Mouse (Mus musculus): ENCODE measurements at regions not wholly inside any gene's neighbourhood (a gene's known extent, or its start where the extent isn't known, plus 50 kb on each side); places are given as distances from the start of the nearest gene placed in this dataset.

DNA sequence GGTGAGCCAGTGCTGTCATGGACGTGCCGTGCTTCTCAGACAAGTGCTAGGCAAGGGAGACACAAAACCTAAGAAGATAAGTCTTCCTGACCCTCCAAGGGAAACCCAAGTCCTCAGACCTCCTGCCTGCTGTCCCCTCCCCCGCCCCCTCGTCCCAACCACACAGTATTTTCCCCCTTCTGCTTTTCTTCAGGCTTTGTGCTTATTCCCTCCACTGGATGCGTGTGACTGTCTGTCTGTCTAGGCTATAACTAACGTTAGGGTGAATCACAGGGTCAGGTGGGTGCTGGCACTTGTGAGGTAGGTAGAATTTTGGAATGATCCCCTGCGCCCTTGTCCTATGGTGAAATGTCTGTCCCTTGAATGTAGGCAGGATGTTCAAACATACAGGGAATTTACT, 322.9 kb downstream of the Zfp706 start:
- WGBS = 66% methylated on average over 7 of the region's 7 CpGs
- ATAC-seq (ENCODE audit: insufficient number of reproducible peaks, insufficient read depth, low FRiP score, low read depth) = no peak
- Histone ChIP-seq H3K4me1 (ENCODE audit: control insufficient read depth, insufficient read depth, low read length) (0 out of 2 replicates have a peak, but pooled peaks cover 3% of the 10 kb centered on the region), H3K27ac (ENCODE audit: low read length) (no peak overlapping the region), H3K36me3 (ENCODE audit: control insufficient read depth, insufficient read depth, low read length) (no peaks in the 10 kb centered on the region), H3K9ac (replicated peaks; ENCODE audit: low read depth, low read length) (no peak overlapping the region), H3K9me3 (ENCODE audit: control insufficient read depth, low read depth, low read length) (no peaks in the 10 kb centered on the region), H3K4me3 (ENCODE audit: low read depth, low read length) (no peak overlapping the region), H3K27me3 (ENCODE audit: control insufficient read depth, insufficient read depth, low read length) (no peaks in the 10 kb centered on the region), H3K4me2 (replicated peaks; ENCODE audit: low read depth, low read length) (no peak overlapping the region)

DNA sequence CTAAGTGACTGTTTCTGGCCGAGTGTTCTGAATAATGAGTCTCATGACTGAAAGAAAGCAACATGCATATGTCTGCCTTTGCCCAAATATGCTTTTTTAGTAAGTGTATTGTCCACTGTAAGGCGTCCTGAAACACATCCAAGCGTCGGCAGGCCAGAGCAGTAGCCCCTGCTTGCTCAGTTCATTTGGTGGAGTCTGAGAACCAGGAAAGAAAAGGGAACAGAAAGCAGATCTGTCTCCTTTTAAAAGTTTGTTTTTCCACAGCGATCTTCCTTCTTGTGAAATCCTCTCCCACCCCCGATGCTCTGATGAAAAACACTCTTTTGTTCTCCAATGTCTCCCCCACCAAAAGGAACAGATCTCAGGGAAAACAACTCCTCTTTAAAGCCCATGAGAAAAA, 324.7 kb downstream of the Zfp706 start:
- no peaks in the 10 kb centered on the region for H3K36me3 ChIP-seq (ENCODE audit: control insufficient read depth, insufficient read depth, low read length)
- no peak overlapping the region for H3K9ac ChIP-seq (replicated peaks; ENCODE audit: low read depth, low read length)
- H3K27ac ChIP-seq (ENCODE audit: low read length) = no peak overlapping the region
- H3K9me3 ChIP-seq (ENCODE audit: control insufficient read depth, low read depth, low read length) = no peaks in the 10 kb centered on the region
- no peak for ATAC-seq (ENCODE audit: insufficient number of reproducible peaks, insufficient read depth, low FRiP score, low read depth)
- H3K4me2 ChIP-seq (replicated peaks; ENCODE audit: low read depth, low read length) = no peak overlapping the region
- 56% methylated on average over 6 of the region's 6 CpGs for WGBS
- H3K27me3 ChIP-seq (ENCODE audit: control insufficient read depth, insufficient read depth, low read length) = no peaks in the 10 kb centered on the region
- H3K4me1 ChIP-seq (ENCODE audit: control insufficient read depth, insufficient read depth, low read length) = no peaks in the 10 kb centered on the region
- H3K4me3 ChIP-seq (ENCODE audit: low read depth, low read length) = no peak overlapping the region

- ATAC-seq (ENCODE audit: insufficient number of reproducible peaks, insufficient read depth, low FRiP score, low read depth) = no peak
- H3K4me1 ChIP-seq (ENCODE audit: control insufficient read depth, insufficient read depth, low read length) = no peaks in the 10 kb centered on the region
- H3K27me3 ChIP-seq (ENCODE audit: control insufficient read depth, insufficient read depth, low read length) = no peaks in the 10 kb centered on the region
- H3K4me2 ChIP-seq (replicated peaks; ENCODE audit: low read depth, low read length) = no peak overlapping the region
- no peak overlapping the region for H3K9ac ChIP-seq (replicated peaks; ENCODE audit: low read depth, low read length)
- WGBS = 64% methylated on average over 5 of the region's 5 CpGs
- H3K9me3 ChIP-seq (ENCODE audit: control insufficient read depth, low read depth, low read length) = no peaks in the 10 kb centered on the region
- no peaks in the 10 kb centered on the region for H3K36me3 ChIP-seq (ENCODE audit: control insufficient read depth, insufficient read depth, low read length)
- H3K27ac ChIP-seq (ENCODE audit: low read length) = no peak overlapping the region
- H3K4me3 ChIP-seq (ENCODE audit: low read depth, low read length) = no peak overlapping the region
Observed at GRCm38 (mm10) chr15:36682159-36682558, 325.4 kb downstream of the Zfp706 start.

DNA sequence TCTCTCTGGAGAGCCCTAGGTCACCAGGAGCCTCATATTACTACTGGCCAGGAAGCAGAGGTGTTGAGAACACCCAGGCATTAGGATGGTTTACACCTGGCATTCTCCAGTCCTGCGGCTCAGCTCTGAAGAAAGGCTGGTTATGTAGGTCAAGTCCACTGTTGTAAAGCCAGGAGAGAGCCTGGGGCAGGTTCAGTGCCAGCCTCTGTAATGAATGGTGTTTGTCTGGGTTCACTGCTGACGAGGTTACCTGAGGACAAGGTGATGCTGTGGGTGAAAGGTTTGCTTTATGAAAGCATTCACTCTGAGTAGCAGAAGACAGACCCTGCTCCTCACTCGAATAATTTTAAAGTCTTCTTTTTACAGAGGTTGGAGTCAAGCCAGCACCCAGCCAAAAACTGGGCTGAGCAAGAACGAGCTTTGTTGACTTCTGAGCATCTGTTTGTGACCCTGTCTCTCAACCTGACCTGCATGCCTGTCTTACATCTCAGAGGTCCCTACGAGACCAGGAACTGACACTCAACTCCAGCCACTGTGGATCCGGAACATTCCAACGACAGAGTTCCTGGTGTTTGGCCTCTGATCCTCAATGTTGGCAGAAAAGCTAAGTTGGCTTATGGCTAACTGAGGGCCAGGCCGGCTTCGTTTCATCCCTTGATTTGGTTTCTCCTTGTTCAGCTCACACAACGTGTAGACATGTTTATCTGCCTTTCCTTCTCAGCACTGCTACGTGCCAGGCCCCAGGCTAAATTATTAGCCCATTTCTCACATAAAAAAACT, 327.0 kb downstream of the Zfp706 start:
- Histone ChIP-seq H3K9ac (replicated peaks; ENCODE audit: low read depth, low read length) (no peak overlapping the region), H3K4me2 (replicated peaks; ENCODE audit: low read depth, low read length) (no peak overlapping the region), H3K4me3 (ENCODE audit: low read depth, low read length) (no peak overlapping the region), H3K27me3 (ENCODE audit: control insufficient read depth, insufficient read depth, low read length) (no peaks in the 10 kb centered on the region), H3K9me3 (ENCODE audit: control insufficient read depth, low read depth, low read length) (no peaks in the 10 kb centered on the region), H3K4me1 (ENCODE audit: control insufficient read depth, insufficient read depth, low read length) (no peaks in the 10 kb centered on the region), H3K27ac (ENCODE audit: low read length) (no peak overlapping the region), H3K36me3 (ENCODE audit: control insufficient read depth, insufficient read depth, low read length) (no peaks in the 10 kb centered on the region)
- ATAC-seq (ENCODE audit: insufficient number of reproducible peaks, insufficient read depth, low FRiP score, low read depth) = no peak
- 73% methylated on average over 11 of the region's 11 CpGs for WGBS

DNA sequence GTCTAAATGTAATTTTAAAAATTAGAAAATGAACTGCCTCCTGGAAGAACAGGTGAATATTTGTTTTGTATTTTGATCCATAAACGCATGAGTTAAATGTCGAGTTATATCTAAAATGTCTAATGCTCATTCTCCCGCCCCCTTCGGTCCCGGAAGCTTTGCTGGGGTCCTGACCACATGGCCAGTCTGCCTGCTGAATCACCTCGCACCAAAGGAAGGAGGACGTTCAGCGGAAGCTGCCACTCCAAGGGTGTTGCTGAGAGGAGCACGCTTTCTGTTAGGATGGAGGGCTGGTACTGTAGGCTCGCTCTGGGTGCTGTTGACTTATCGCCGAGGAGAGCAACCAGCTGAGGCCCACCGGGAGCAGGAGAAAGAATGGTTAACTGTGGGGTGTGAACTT, 328.0 kb downstream of the Zfp706 start:
- Histone ChIP-seq H3K27me3 (ENCODE audit: control insufficient read depth, insufficient read depth, low read length) (no peaks in the 10 kb centered on the region), H3K36me3 (ENCODE audit: control insufficient read depth, insufficient read depth, low read length) (no peaks in the 10 kb centered on the region), H3K9ac (replicated peaks; ENCODE audit: low read depth, low read length) (no peak overlapping the region), H3K4me1 (ENCODE audit: control insufficient read depth, insufficient read depth, low read length) (no peaks in the 10 kb centered on the region), H3K9me3 (ENCODE audit: control insufficient read depth, low read depth, low read length) (no peaks in the 10 kb centered on the region), H3K4me2 (replicated peaks; ENCODE audit: low read depth, low read length) (no peak overlapping the region), H3K27ac (ENCODE audit: low read length) (no peak overlapping the region), H3K4me3 (ENCODE audit: low read depth, low read length) (no peak overlapping the region)
- 80% methylated on average over 13 of the region's 13 CpGs for WGBS
- ATAC-seq (ENCODE audit: insufficient number of reproducible peaks, insufficient read depth, low FRiP score, low read depth) = no peak

GRCm38 (mm10) chr15:36669748-36670147, 337.8 kb downstream of the Zfp706 start:
- 23% methylated on average over 12 of the region's 12 CpGs for WGBS
- Histone ChIP-seq H3K4me1 (ENCODE audit: control insufficient read depth, insufficient read depth, low read length) (0 out of 2 replicates have a peak, but pooled peaks cover 4% of the 10 kb centered on the region), H3K27ac (ENCODE audit: low read length) (no peak overlapping the region), H3K4me3 (ENCODE audit: low read depth, low read length) (no peak overlapping the region), H3K4me2 (replicated peaks; ENCODE audit: low read depth, low read length) (peak overlapping the region; percentile 16; the same call in 1 of the 2 replicates), H3K36me3 (ENCODE audit: control insufficient read depth, insufficient read depth, low read length) (no peaks in the 10 kb centered on the region), H3K9me3 (ENCODE audit: control insufficient read depth, low read depth, low read length) (no peaks in the 10 kb centered on the region), H3K27me3 (ENCODE audit: control insufficient read depth, insufficient read depth, low read length) (no peaks in the 10 kb centered on the region), H3K9ac (replicated peaks; ENCODE audit: low read depth, low read length) (no peak overlapping the region)
- no peak for ATAC-seq (ENCODE audit: insufficient number of reproducible peaks, insufficient read depth, low FRiP score, low read depth)

DNA sequence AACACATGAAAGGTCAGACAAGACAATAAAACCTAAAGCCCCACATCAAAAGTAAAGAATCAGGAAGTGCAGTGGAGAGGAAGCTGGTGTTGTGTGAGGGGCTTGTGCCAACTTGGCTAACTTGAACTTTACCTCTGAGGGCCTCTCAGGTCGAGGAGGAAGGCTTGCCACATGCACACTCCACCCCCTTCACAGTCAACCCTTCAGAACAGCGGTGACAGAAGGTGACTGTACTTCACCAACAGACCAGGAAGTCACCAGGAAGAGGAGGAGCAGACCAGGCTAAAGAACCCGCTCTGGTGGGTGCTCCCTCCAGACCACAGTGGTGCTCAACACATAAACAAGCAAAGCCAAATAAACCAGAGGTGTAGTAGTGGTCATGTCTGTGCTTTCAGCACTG, 341.0 kb downstream of the Zfp706 start:
- Histone ChIP-seq H3K4me2 (replicated peaks; ENCODE audit: low read depth, low read length) (no peak overlapping the region), H3K9ac (replicated peaks; ENCODE audit: low read depth, low read length) (no peak overlapping the region), H3K9me3 (ENCODE audit: control insufficient read depth, low read depth, low read length) (no peaks in the 10 kb centered on the region), H3K4me3 (ENCODE audit: low read depth, low read length) (no peak overlapping the region), H3K27me3 (ENCODE audit: control insufficient read depth, insufficient read depth, low read length) (no peaks in the 10 kb centered on the region), H3K4me1 (ENCODE audit: control insufficient read depth, insufficient read depth, low read length) (0 out of 2 replicates have a peak, but pooled peaks cover 4% of the 10 kb centered on the region), H3K27ac (ENCODE audit: low read length) (no peak overlapping the region), H3K36me3 (ENCODE audit: control insufficient read depth, insufficient read depth, low read length) (no peaks in the 10 kb centered on the region)
- no peak for ATAC-seq (ENCODE audit: insufficient number of reproducible peaks, insufficient read depth, low FRiP score, low read depth)
- 53% methylated on average over 3 of the region's 3 CpGs for WGBS

GRCm38 (mm10) chr15:36664391-36664790, 343.2 kb downstream of the Zfp706 start:
- Histone ChIP-seq H3K27ac (ENCODE audit: low read length) (no peak overlapping the region), H3K4me2 (replicated peaks; ENCODE audit: low read depth, low read length) (no peak overlapping the region), H3K4me3 (ENCODE audit: low read depth, low read length) (no peak overlapping the region), H3K36me3 (ENCODE audit: control insufficient read depth, insufficient read depth, low read length) (no peaks in the 10 kb centered on the region), H3K9me3 (ENCODE audit: control insufficient read depth, low read depth, low read length) (no peaks in the 10 kb centered on the region), H3K9ac (replicated peaks; ENCODE audit: low read depth, low read length) (no peak overlapping the region), H3K4me1 (ENCODE audit: control insufficient read depth, insufficient read depth, low read length) (0 out of 2 replicates have a peak, but pooled peaks cover under 1% of the 10 kb centered on the region), H3K27me3 (ENCODE audit: control insufficient read depth, insufficient read depth, low read length) (no peaks in the 10 kb centered on the region)
- 78% methylated on average over 6 of the region's 6 CpGs for WGBS
- ATAC-seq (ENCODE audit: insufficient number of reproducible peaks, insufficient read depth, low FRiP score, low read depth) = no peak

DNA sequence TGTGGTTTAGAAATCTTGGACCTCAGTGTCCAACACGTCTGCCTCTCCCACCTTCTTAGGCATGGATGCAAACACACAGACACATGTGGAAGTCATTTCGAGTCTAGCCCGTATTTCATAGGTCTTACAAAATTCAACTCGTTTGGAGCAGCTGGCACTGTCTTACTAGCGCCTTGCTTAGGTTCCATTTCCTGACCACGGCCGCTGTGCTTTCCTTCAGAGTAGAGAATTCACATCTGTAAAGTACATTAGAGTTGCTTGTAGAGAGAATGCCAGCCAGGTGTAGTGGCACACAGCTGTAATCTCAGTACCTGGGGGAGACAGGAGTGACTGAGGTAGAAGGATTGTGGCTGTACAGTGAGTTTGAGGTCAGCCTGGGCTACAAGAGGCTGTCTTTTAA, 346.6 kb downstream of the Zfp706 start:
- Histone ChIP-seq H3K36me3 (ENCODE audit: control insufficient read depth, insufficient read depth, low read length) (no peaks in the 10 kb centered on the region), H3K4me2 (replicated peaks; ENCODE audit: low read depth, low read length) (no peak overlapping the region), H3K4me3 (ENCODE audit: low read depth, low read length) (no peak overlapping the region), H3K9ac (replicated peaks; ENCODE audit: low read depth, low read length) (no peak overlapping the region), H3K27me3 (ENCODE audit: control insufficient read depth, insufficient read depth, low read length) (no peaks in the 10 kb centered on the region), H3K9me3 (ENCODE audit: control insufficient read depth, low read depth, low read length) (no peaks in the 10 kb centered on the region), H3K27ac (ENCODE audit: low read length) (no peak overlapping the region), H3K4me1 (ENCODE audit: control insufficient read depth, insufficient read depth, low read length) (no peaks in the 10 kb centered on the region)
- WGBS = 75% methylated on average over 7 of the region's 7 CpGs
- no peak for ATAC-seq (ENCODE audit: insufficient number of reproducible peaks, insufficient read depth, low FRiP score, low read depth)
